Mouse (Mus musculus) erythroblast, embryonic 14.5 days (primary cell): ENCODE data around the gene Polr1d. TPM values are rescaled to one million over a fixed set of nuclear protein-coding genes. Genes with fewer than 3 reads are reported as not detected.
A peak's percentile ranks its signal among the peaks of the same experiment; 100 is the strongest.

Experiments
- H3K27me3 ChIP-seq: 2 replicates; pipeline ENCODE4 v1.6.1; 2012; ENCODE audit warnings: inconsistent platforms; ENCODE audit not compliant: control insufficient read depth
- H3K36me3 ChIP-seq: 2 replicates; pipeline ENCODE4 v1.6.1; 2012; ENCODE audit warnings: mild to moderate bottlenecking, inconsistent platforms; ENCODE audit not compliant: control insufficient read depth
- H3K4me1 ChIP-seq: 2 replicates; pipeline ENCODE4 v1.6.1; 2012; ENCODE audit warnings: inconsistent platforms; ENCODE audit not compliant: control insufficient read depth
- H3K4me3 ChIP-seq: replicated peaks from 2 replicates; pipeline ENCODE3; 2012; ENCODE audit warnings: moderate library complexity, mild to moderate bottlenecking, inconsistent platforms
- H3K9me3 ChIP-seq: 2 replicates; pipeline ENCODE4 v1.6.1; 2012; ENCODE audit warnings: low read length, inconsistent platforms, mixed read lengths; ENCODE audit not compliant: control insufficient read depth
- GATA1 ChIP-seq: IDR thresholded peaks from 2 replicates; pipeline ENCODE4 v1.6.1; 2012; ENCODE audit warnings: low read length, inconsistent platforms, mixed read lengths
- TAL1 ChIP-seq: IDR thresholded peaks from 3 replicates; pipeline ENCODE4 v1.6.1; 2012; ENCODE audit warnings: low read length, inconsistent platforms, mixed read lengths
- polyA plus RNA-seq: library from polyadenylated mRNA; stranded (reverse); fragments of >175 nt; gene quantifications from 2 replicates; pipeline ENCODE4 v1.2.3, GENCODE M21; 2012

The Polr1d gene
- polyA plus RNA-seq, 1 experiment, result 6.5 TPM

GRCm38 (mm10) chr5:147077305-147078034 is 620 bp downstream of the Polr1d start:
- no peaks in the 10 kb centered on the region for H3K9me3 ChIP-seq
- no peak for TF ChIP-seq GATA1
- TF ChIP-seq TAL1, result no peak
- peaks cover 28% of the 10 kb centered on the region for H3K36me3 ChIP-seq
- peaks cover 60% of the 10 kb centered on the region for H3K4me1 ChIP-seq
- H3K4me3 ChIP-seq, result peak overlapping the region; percentile 92
- no peaks in the 10 kb centered on the region for H3K27me3 ChIP-seq

DNA sequence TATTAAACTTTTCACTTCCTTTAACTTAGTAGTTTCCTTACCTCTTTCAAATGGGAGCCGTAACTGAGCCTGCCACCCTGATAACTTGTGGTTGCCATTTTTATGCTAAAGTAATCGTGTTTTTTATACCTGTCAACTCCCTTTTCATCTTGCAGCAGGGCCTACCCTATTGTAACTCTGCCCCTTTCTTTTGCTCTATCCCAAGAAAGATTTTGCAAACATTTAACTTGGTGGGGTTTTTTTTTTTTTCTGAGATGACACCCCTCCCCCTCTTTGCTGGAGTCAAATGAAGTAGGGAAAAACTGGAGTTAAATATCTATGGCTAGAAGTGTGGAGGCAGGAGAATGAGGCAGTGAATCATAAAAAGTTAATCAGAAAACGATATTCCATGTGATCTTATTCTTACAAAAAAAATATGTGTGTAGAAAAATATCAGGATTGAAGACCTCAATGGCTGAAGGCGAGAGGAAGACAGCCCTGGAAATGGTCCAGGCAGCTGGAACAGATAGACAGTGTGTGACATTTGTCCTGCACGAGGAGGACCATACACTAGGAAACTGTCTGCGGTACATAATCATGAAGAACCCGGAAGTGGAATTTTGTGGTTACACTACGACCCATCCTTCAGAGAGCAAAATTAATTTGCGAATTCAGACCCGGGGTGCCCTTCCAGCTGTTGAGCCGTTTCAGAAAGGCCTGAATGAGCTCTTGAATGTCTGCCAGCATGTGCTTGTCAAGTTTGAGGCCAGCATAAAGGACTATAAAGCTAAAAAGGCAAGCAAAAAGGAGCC is 1.5 kb downstream of the Polr1d start:
- no peaks in the 10 kb centered on the region for H3K27me3 ChIP-seq
- H3K9me3 ChIP-seq, result no peaks in the 10 kb centered on the region
- H3K4me3 ChIP-seq, result peak overlapping the region; percentile 92
- H3K36me3 ChIP-seq, result peaks cover 28% of the 10 kb centered on the region
- peaks cover 55% of the 10 kb centered on the region for H3K4me1 ChIP-seq
- TF ChIP-seq GATA1, result no peak
- TF ChIP-seq TAL1, result no peak

DNA sequence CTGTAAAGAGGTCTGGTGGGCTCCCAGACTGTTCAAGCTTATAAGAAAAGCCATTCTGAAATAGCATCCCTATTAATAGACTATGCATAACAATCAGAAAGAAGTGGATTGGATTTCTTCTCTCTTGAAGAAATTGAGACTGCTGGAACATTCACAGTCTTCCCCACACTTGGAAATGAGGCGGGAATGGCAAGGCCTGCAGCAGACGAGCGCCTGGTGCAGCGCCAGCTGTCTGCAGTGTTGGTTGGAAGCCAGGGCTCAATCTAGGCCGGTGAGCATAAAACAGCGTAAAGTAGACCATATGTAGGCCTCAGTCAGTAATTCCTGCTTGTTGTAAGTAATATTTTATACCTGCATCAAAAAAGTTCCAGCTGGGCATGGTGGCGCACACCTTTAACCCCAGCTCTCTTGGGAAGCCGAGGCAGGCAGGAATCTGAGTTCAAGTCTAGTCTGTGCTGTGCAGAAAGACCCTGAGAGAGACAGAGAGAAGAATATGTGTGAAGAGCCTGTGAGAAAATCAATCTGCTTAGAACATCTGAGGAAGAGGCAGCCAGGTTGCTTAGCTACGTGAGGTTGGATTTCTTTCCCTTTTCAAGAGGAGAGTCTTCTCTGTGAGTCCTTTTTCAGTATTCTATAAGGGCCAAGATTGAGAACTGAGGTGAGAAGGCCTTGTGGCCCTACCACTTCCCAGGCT is 8.5 kb downstream of the Polr1d start:
- no peaks in the 10 kb centered on the region for H3K9me3 ChIP-seq
- no peak for TF ChIP-seq TAL1
- TF ChIP-seq GATA1, result no peak
- H3K4me3 ChIP-seq, result no peak overlapping the region
- peaks cover 48% of the 10 kb centered on the region for H3K36me3 ChIP-seq
- no peaks in the 10 kb centered on the region for H3K27me3 ChIP-seq
- no peaks in the 10 kb centered on the region for H3K4me1 ChIP-seq

DNA sequence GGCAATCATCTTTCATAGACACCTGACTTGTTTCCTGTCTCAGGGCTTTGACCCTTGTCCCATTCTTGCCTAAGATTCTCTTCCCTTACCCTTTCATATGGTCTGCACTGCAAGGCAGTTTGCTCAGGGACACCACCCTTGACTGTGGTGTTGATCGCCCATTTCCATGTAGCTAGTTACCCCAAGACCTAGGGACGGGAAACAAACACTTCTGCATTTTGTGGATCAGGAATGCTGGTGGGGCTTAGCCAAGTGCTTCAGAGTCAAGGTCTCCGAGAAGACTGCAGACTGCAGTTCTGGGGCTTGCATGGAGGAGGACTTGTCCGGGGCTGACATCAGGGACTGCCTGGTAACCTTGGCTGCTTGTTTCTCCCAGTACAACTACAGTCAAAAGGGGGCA is 10.0 kb downstream of the Polr1d start:
- H3K4me3 ChIP-seq, result no peak overlapping the region
- H3K9me3 ChIP-seq, result no peaks in the 10 kb centered on the region
- H3K4me1 ChIP-seq, result no peaks in the 10 kb centered on the region
- no peak for TF ChIP-seq TAL1
- no peak for TF ChIP-seq GATA1
- H3K36me3 ChIP-seq, result peaks cover 40% of the 10 kb centered on the region
- no peaks in the 10 kb centered on the region for H3K27me3 ChIP-seq

GRCm38 (mm10) chr5:147089836-147090235 is 13.0 kb downstream of the Polr1d start:
- Histone ChIP-seq H3K4me3 (no peak overlapping the region), H3K9me3 (no peaks in the 10 kb centered on the region), H3K4me1 (no peaks in the 10 kb centered on the region), H3K36me3 (peaks cover 38% of the 10 kb centered on the region), H3K27me3 (no peaks in the 10 kb centered on the region)
- TF ChIP-seq TAL1 (no peak), GATA1 (no peak)

GRCm38 (mm10) chr5:147090256-147090963 is 13.6 kb downstream of the Polr1d start:
- Histone ChIP-seq H3K4me1 (no peaks in the 10 kb centered on the region), H3K36me3 (peaks cover 37% of the 10 kb centered on the region), H3K9me3 (no peaks in the 10 kb centered on the region), H3K27me3 (no peaks in the 10 kb centered on the region), H3K4me3 (no peak overlapping the region)
- TF ChIP-seq GATA1 (no peak), TAL1 (no peak)

DNA sequence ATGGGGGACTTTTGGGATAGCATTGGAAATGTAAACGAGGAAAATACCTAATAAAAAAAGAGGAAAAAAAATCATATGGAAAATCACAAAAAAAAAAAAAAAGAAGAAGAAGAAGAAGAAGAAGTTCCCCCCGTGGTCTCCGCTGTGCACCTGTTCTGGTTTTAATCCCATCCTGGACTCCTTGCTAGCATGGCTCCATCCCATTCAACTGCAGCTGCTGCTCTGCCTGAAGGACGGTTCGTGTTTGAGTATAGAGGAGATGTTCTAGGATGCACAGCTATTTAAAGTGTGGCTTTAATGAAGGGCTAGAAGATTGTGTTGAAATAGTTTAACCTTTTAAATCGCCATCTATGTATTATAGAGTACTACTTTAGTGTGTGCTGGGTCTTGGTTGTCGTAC is 15.6 kb downstream of the Polr1d start:
- Histone ChIP-seq H3K9me3 (no peaks in the 10 kb centered on the region), H3K4me3 (no peak overlapping the region), H3K36me3 (peaks cover 31% of the 10 kb centered on the region), H3K4me1 (no peaks in the 10 kb centered on the region), H3K27me3 (no peaks in the 10 kb centered on the region)
- TF ChIP-seq GATA1 (no peak), TAL1 (no peak)

- H3K4me3 ChIP-seq, result no peak overlapping the region
- no peaks in the 10 kb centered on the region for H3K9me3 ChIP-seq
- peaks cover 32% of the 10 kb centered on the region for H3K36me3 ChIP-seq
- no peaks in the 10 kb centered on the region for H3K4me1 ChIP-seq
- H3K27me3 ChIP-seq, result no peaks in the 10 kb centered on the region
- TF ChIP-seq TAL1 (no peak), GATA1 (no peak)
These were observed 17.4 kb downstream of the Polr1d start for GRCm38 (mm10) chr5:147094296-147094695.

DNA sequence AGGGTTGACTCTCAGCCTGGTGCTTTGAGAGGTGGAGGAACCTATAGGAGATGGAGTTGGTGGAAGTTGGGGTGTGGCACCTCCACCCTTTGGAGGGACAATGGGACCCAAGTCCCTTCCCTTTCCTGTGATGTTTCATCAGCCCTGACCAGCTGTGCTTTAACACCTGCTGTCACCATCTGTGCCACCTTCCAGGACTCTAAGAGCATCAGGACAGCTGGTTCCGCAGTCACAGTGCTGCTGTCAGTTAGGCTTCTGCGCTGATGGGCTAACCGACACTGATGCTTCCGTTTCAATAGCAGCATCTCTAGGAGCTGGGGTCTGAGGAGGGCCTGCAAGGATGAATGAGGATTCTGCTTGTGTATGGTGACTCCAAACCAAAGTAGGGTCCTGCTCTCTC is 19.7 kb downstream of the Polr1d start:
- Histone ChIP-seq H3K4me1 (no peaks in the 10 kb centered on the region), H3K27me3 (no peaks in the 10 kb centered on the region), H3K9me3 (no peaks in the 10 kb centered on the region), H3K36me3 (peaks cover 38% of the 10 kb centered on the region), H3K4me3 (no peak overlapping the region)
- no peak for TF ChIP-seq TAL1
- TF ChIP-seq GATA1, result no peak
